Mouse (Mus musculus): ENCODE results near the gene Gm4884.
"Not testable (repeated sequence)": the region's sequence is repeated elsewhere in the genome, so short reads cannot be mapped to it uniquely, and the experiment has no call there.

The Gm4884 gene

GRCm38 (mm10) chr7:41032419-41032818 lies at the start of gene Gm4884:
Gm4884 (plus strand) TSS chr7:41032719.
- DNase-seq (ENCODE audit: low spot score in 2 of 2), result not testable (repeated sequence)

DNA sequence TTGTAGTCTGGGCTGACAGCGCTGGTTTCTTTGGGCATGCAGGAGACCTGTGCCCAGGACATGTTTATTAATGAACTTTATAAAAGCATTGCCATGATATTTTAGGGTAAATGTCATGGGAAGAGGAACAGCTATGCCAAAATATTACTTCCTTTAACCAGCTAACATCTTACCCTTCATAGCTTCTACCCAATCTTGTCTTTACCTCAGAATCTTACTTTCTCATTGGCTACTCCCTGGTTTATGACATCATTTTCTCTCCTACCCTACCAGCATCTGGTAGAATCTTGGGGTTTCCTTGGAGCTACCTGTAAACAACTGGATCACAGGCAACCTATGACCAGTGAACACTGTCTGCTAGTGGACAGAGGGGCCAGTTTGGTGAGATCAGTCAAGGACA lies 45.3 kb upstream of the Gm4884 start, which contains the start of gene 4930433I11Rik:
TSS of gene 4930433I11Rik (plus strand) at position 301 of the 400 bp plus-strand sequence.
- no peak for DNase-seq (ENCODE audit: low spot score in 2 of 2)

- peak in 1 of 2 experiments; percentile 62 for DNase-seq (ENCODE audit: low spot score in 2 of 2)
These were observed 11.5 kb downstream of the Gm4884 start for GRCm38 (mm10) chr7:41044058-41044457.

Measured in urinary bladder, postnatal 4 days (tissue).